Mouse (Mus musculus): ENCODE results near the gene Foxi3.

Foxi3 gene

DNA sequence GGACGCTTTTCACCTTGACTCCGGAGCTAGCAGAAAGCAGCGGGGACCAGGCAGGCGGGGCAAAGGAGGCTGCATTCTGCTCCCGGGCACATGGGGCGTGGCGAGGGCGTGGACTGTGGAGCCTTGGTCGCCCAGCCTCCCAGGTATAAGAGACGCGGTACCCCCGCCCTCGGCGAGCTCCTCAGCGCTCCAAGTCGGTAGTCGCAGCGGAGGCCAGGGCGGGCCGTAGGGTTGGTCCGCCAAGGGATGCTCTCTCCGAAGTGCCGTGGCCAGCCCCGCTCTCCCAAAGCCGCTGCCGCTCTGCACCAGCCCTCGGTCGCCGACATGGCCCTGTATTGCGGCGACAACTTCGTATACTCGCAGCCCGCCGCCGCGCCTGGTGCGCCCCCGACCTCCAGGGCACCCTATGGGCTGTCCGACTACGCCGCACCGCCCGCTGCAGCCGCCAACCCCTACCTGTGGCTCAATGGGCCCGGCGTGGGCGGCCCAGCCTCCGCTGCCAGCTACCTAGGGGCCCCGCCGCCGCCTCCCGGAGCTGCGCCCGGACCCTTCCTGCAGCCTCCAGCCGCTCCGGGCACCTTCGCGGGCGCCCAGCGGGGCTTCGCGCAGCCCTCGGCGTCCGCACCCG lies at the start of gene Foxi3:
TSS of gene Foxi3 (plus strand) at position 247 of the 628 bp plus-strand sequence.
- DNase-seq (ENCODE audit: low read depth, low spot score): peak; percentile 93

DNA sequence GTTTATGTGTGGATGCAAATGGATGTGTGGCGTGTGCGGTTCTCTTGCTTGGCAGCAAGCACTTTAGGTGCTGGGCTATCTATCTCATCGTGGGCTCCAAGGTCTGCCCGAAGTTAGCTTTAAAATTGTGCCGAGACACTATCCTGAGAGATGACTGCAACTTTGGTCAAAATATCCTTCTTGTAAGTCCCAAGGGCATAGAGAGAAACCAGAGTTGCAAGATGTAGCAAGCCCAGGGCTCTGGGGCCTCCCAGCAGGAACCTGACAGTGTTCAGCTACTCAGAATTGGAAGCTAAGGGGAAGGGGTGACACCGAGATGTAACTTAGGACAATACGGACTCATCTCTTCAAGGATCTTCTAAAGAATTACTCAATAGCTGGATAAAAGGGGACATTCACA lies 46.8 kb upstream of the Foxi3 start:
- DNase-seq (ENCODE audit: low read depth, low spot score): no peak

DNA sequence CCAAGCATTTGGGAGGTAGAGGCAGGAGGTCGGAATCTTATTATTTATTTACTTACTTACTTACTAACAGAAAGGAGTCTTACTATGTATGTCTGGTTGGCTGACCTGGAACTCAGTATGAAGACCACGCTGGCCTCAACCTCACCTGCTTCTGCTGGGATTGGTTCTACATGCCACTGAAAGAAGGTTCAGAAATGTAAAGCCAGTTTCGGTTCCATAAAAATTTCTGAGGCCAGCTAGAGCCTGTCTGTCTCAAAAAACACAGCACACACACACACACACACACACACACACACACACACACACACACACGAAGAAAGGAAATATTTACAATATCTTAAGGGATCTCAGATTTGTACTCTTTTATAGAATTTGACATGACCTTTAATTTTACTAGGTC lies 46.0 kb upstream of the Foxi3 start:
- no peak for DNase-seq (ENCODE audit: low read depth, low spot score)

DNA sequence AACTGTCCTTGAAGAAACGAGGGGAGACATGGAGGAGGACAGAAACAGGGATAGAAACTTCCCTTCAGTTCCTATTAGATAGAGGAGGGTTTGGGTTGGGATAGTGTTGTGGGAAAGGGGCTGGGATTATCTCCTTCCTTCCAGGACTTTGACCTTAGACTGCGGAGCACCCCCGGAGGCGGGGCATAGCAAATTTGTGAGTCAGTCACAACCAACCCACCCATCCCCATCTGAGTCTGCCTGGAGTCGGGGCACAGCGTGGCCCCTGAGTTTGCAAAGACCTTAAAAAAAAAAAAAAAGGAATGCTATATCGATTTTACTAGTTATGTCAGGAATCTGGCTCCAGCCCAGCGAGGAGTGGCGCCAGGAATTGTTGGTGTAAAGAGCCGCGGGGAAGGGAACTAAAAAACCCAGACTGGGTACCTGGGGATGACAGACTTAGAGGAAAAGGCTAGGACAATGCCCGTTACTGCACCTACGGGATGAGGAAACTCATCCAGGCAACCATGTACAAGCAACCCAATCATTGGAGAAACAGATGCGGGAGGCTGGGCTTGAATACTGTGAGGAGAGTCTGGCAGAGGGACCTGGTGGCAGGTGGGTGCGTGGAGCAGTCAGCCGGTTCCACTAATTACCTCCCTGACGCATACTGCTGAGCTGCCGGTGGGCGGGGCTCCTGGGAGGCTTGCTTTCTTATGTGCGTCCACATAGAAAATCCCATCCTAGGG lies 44.5 kb upstream of the Foxi3 start:
- peak; percentile 44 for DNase-seq (ENCODE audit: low read depth, low spot score)

DNA sequence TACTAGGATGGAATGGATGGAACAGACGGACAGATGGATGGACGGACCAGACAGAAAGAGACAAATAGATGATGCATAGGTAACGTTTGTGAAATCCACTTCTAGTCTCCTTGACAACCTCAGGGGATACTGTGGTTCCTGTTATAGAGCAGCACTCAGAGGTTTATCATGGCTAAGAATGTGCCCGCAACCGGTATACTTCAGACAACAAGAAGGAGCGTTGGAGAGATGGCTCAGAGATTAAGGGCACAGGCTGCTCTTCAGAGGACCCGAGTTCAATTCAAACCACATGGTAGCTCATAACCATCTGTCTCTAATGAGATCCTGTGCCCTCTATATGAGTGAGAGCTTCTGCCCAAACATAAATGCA lies 44.0 kb upstream of the Foxi3 start:
- DNase-seq (ENCODE audit: low read depth, low spot score): no peak

DNA sequence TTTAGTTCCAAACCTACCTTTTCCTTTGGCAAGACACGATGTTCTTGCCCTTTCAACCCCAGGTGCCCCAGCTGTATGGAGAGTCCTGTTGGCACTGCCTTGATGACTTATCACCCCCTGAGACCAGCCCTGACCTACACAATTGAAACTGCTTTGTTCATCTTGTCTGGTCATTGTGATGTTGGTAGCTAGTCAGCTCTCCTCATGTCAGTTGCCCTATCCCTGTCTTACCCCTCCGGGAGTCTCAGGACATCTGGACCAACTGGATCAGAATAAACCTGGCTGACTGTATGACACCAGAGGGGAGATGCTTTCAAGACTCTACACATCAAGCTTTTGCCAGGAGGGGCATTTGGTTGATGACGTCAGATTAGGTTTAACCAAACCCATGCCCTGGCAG lies 37.5 kb upstream of the Foxi3 start, which contains the start of gene Tex37:
TSS of gene Tex37 (minus strand) at position 101 of the 400 bp plus-strand sequence.
- no peak for DNase-seq (ENCODE audit: low read depth, low spot score)

DNA sequence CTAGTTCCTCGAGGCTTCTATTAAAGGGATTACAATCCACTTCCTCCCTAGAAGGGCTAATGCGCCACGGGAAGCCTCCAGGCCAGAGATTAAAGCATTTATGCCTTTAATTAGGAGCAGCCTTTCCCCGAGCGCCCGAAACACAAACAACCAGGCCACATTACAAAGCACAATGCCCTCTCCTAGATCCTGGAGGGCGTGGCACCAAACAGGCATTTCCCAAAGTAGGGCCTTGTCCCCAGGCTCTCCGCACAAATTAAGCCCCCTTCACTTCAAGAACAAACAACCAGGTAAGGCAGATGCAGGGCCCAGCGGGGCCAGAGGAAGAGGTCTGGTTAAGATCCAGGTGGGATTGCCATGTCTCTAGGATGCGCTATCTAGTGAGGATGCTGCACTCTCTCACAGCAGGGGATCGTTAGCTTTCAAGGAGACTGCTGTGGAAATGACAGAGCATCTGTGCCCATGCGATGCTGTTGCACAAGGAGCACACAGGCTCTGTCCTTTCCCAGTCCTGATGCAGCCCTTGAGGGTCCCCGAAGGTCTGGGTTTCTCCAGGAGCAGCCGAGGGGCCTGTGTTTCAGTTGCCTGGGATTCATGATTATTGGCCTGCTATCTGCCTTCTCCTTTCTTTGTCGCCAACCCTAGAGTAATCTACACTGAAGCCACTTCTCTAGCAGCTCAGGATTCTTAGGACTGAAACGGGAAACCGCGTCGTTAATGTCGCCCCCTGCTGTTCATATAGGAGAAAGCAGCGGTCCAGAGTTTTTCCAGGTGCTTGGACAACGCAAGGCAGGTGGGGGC lies 34.9 kb upstream of the Foxi3 start:
- DNase-seq (ENCODE audit: low read depth, low spot score): peak; percentile 74

DNA sequence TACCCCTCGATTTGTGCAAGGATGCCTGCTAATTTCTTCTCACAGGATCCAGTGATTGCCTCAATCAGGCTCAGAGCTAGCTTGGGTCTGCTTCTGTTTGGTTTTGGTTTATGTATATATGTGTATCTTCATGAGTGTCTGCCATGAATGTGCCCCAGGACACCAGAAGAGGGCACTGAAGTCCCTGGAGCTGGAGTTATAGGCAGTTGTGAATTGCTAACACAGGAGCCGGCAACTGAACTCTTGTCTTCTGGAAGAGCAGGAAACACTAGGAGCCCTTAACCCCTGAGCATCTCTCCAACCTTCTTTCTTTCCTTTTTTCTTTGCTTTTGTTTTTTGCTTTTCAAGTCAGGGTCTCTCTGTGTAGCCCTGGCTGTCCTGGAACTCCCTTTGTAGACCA lies 24.5 kb upstream of the Foxi3 start:
- DNase-seq (ENCODE audit: low read depth, low spot score): peak; percentile 60

DNA sequence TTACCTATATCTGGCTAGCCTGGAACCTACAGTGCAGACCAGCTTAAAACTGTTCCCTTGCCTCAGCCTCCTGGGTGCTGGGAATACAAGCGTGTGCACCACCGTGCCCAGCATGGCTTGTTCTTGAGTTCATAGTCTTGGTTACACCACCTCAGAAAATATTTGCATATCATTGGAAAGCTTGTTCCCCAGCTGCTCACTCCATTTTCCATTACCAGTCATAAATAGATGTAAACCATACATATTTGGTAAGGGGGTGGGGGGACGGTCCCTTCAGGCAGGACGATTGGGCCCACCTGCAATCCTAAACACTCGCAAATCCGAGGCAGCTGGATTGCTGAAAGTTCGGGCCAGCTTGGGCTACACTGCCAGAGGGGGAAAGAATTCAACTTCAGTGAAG lies 3.1 kb upstream of the Foxi3 start:
- no peak for DNase-seq (ENCODE audit: low read depth, low spot score)

DNA sequence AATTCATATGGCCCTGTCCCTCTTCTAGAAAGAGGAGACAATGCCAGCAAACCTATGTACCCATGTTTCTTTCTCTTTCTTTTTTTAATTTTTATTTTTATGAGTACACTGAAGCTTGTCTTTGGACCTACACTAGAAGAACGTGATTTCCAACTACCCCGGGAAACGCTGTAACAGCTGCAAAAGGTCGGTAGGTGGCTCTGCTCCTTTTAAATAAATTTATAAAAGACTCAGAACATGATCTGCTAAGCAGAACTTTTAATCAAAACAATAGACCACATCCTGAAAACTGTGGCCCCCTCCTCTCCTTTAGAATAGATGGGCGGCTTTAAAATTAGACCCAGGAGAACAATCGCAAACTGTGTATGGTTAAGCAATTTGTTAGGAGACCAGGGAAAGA lies 2.3 kb upstream of the Foxi3 start:
- peak; percentile 39 for DNase-seq (ENCODE audit: low read depth, low spot score)

DNA sequence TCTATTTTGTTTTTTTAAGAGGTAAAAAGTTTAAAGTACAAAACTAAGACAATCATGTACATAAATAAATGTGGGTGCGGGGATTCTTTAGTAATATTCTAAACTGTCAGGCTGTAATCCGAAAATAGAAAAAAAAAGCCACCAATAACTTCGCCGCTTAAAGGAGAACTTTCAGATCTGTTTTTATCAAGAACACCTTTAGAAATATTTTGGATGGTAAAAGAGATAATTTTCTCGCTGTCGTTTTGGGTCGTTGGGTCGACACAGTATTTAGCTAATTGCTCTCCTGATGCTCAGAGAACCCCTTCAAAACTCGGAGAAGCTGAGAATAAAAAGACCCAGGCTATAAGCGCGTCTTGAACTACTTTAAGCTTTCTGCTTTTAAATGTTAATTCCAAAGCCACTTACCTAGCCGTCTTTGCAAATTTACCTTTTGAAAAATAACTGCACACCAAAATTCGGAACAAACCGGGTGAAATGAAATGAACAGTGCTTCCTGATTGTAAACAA lies 985 bp upstream of the Foxi3 start:
- no peak for DNase-seq (ENCODE audit: low read depth, low spot score)

DNA sequence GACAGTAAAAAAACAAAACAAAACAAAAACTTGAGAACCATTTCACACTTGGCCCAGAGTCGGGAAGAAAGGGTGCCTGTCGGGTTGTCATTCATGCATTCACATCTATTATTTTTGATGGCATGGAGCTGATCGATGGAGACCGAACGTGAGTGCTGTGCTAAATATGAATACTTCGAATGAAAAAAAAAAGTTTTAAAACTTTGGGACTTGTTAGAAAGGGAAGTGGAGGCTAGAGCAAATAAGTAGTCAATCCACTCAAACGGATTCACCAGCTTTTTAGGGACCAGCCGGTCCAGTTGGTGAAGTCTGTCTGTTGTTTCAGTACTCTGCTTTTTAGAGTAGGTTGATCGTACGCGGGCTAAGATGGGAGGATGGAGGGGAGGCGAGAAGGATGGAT lies 490 bp upstream of the Foxi3 start:
- no peak for DNase-seq (ENCODE audit: low read depth, low spot score)

DNA sequence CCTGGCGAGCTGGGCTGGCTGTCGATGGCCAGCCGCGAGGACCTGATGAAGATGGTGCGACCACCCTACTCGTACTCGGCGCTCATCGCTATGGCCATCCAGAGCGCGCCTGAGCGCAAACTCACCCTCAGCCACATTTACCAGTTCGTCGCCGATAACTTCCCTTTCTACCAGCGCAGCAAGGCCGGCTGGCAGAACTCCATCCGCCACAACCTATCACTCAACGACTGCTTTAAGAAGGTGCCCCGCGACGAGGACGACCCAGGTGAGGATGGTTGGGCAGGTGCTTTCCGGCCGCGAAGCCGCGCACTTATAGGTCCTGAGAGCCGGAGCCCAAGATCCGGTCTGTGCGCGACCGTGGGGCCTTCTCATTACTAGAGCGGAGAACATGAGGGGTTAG lies 605 bp downstream of the Foxi3 start:
- DNase-seq (ENCODE audit: low read depth, low spot score): peak; percentile 52

DNA sequence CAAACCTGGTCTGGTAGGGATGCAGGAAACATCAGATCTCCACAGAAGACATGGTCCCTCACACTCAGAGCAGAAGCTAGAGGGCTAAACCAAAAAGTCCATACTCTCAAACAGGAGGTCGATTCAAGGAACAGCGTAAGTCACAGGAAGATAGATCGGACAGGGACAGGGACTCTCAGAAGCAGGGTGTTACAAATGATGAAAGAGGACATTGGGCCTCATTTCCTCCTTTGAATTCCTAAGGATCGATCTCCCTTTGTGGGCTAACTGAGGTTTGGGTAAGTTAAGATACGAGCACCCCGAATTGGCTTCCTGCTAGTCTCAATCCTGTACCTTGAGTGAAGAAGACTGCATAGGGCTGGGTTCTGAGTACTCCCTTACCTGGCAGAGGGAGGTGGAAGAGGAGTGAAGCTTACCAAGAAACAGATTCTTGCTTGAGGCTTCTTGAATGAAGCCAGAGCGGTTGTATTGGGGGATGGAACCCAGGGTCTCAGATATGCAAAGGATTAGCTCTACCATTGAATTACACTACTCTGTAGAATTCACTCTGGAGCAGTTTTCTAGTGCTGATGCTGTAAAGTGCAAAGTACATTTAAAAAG lies 1.1 kb downstream of the Foxi3 start:
- no peak for DNase-seq (ENCODE audit: low read depth, low spot score)

DNA sequence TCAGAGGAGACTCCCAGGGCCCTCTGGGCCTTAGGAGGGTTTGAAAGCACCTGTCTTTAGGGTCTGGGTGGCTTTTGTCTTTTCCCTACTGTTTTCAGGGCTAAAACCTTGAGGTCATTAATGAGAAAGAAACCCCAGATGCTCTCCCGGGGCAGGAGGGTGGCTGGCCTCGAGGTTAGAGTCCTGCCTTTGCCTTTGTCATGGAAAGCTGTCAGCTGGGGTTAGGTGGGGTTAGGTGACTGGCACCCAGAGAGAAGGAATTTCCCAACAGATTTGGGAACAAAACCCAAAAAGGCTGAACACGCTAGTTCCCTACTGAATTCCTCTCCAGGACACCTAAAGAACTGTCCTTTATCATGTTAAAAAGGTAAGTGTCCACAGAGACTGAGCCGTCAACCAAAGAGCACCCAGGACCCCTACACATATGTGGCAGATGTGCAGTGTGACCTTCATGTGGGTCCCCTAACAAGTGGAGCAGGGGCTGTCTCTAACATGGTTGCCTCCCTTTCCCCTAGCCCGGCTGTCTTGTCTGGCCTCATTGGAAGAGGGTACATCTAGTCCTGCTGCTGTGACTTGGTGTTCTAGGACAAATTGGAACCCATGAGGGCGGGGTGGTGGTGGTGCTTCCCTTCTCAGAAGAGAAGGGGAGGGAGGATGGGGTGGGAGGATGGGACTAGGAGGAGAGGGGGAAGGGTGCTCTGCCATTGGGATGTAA lies 7.9 kb downstream of the Foxi3 start:
- DNase-seq (ENCODE audit: low read depth, low spot score): peak; percentile 99

DNA sequence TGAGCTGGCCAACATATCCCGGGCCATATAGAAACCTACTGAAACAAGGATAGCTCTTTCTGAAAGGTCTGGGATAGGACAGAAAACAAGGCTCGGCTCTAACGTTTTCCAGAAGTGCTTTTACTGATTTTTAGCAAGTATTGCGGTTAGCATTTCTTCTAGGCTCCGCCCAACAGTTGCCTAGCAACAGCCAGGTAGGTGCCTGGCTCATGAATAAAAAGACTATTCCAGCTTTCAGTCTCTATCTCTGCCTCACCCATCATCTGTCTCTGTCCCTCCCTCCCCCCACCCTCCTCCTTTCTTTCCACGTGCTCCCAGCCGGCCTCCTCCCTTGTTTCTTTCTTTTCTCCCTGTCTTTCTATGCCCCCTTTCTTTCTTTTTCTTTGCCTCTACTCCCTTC lies 9.4 kb downstream of the Foxi3 start:
- DNase-seq (ENCODE audit: low read depth, low spot score): peak; percentile 91

DNA sequence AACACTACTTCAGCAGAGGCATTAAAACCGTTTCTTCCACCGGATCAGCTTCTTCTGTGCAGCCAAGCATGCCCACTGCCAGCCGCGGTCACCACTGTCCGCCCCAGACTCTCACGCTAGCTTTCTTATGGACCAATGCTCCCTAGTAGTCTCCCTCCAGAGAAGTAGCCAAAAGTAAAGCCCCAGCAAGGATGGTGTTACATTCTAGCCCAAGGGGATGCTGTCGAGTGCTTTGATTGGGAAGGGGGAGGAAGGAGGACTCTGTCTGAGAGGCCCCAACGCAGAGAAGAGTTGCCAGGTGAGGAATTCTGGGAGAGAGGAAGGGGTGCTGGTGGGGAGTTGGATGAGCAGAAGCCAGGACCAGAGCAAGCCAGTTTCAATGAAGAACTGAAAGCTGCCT lies 11.1 kb downstream of the Foxi3 start:
- peak; percentile 79 for DNase-seq (ENCODE audit: low read depth, low spot score)

DNA sequence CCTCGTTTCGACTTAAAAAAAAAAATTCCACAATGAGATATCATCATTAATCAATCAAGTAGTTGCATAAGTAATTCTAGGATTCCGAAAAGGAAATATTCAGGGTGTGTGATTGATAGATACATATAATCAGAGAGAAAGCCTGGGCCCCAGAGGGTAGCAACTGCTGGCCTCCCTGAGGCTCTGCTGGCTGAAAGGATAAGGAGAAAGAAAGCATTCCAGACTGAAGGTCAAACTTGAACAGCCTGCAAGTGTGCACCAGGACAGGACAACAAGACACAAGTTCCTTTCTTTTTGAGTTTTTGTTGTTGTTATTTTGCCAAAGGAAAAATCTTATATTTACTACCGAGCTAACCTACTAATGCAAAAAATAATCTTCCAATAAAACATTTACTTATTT lies 12.0 kb downstream of the Foxi3 start:
- no peak for DNase-seq (ENCODE audit: low read depth, low spot score)

DNA sequence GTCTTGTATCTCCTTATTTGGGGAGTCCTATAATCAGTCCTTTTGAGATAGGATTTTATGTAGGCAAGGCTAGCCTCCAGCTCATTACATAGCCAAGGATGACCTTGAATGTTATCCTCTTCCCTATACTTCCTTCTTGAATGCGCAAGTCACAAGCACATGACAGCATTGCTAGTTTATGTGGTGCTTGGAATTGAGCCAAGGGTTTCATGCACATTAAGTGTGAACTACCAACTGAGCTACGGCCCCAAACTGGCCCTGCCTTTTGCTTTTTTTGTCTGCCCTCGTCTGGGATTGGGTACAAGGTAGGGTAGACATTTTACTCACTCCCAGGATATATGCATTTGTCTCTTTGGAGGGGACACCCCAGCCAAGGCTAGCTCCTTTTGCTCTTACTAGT lies 16.7 kb downstream of the Foxi3 start:
- no peak for DNase-seq (ENCODE audit: low read depth, low spot score)

DNA sequence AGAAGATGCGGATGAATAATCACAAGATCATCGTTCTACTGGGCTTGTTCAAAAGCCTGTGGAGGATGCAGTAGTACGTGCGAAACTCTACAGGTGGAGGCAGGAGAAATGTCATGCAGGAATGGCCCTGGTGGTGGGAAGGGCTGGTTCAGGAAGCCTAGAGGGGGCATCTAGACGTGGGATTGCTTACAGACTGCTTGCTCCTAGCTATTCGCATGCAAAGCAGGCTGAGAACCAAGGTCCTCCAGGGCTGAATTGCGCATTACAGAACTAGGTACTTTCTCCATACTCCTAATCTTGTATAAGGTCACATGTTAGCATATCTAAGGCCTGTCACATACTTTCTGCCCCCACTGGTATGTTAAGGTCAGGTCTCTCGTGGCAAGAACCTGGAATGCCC lies 24.7 kb downstream of the Foxi3 start:
- DNase-seq (ENCODE audit: low read depth, low spot score): peak; percentile 64

DNA sequence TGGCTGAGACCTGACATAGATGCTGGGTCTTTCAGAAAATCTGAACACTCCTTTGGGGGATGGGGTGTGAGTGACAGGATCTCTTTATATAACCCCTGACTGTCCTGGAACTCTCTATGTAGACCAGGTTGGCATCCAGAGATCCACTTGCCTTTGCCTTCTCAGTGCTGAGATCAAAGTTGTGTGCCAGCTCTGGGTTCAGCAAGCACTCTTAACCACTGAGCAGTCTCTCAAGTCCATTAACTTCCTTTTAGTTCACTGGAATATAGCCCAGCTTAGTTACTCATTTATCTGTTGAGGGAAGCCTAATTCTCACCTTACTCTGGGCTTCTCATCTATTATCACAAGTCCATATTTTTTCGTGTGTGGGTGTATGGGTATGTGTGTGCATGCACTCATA lies 26.1 kb downstream of the Foxi3 start:
- DNase-seq (ENCODE audit: low read depth, low spot score): no peak
